Mouse (Mus musculus) frontal cortex, postnatal 25 days (tissue): Measurements from ENCODE around the gene Klhl8.
"Not testable (repeated sequence)": the region's sequence is repeated elsewhere in the genome, so short reads cannot be mapped to it uniquely, and the experiment has no call there.

ENCODE experiments used
- DNase-seq, 2 experiments: peaks; one replicate each; pipeline ENCODE4 v3.0.0; 2022; ENCODE audit warnings: low spot score in 2 of 2

Gene Klhl8

GRCm38 (mm10) chr5:103910748-103911409 lies at the start of gene Klhl8:
Gene Klhl8, minus strand, starts transcription at chr5:103911259.
- DNase-seq, result peak; percentile 48 to 67

GRCm38 (mm10) chr5:103954638-103955037 lies 43.6 kb upstream of the Klhl8 start:
- no peak for DNase-seq

- DNase-seq, result no peak
Measured at GRCm38 (mm10) chr5:103953135-103954083, 42.4 kb upstream of the Klhl8 start.

GRCm38 (mm10) chr5:103950138-103950537 lies 39.1 kb upstream of the Klhl8 start:
- DNase-seq, result not testable (repeated sequence)

- no peak for DNase-seq
Measured at GRCm38 (mm10) chr5:103943183-103943582, 32.1 kb upstream of the Klhl8 start.

- no peak for DNase-seq
Measured at GRCm38 (mm10) chr5:103939856-103940255, 28.8 kb upstream of the Klhl8 start.

GRCm38 (mm10) chr5:103939350-103939652 lies 28.2 kb upstream of the Klhl8 start:
- no peak for DNase-seq

- DNase-seq, result no peak
Measured at GRCm38 (mm10) chr5:103938547-103939349, 27.7 kb upstream of the Klhl8 start.

- no peak for DNase-seq
Measured at GRCm38 (mm10) chr5:103936906-103937589, 26.0 kb upstream of the Klhl8 start.

- not testable (repeated sequence) for DNase-seq
Measured at GRCm38 (mm10) chr5:103931924-103932323, 20.9 kb upstream of the Klhl8 start.

- no peak for DNase-seq
Measured at GRCm38 (mm10) chr5:103930511-103930910, 19.5 kb upstream of the Klhl8 start.

- no peak for DNase-seq
Measured at GRCm38 (mm10) chr5:103928196-103928550, 17.1 kb upstream of the Klhl8 start.

GRCm38 (mm10) chr5:103927429-103928195 lies 16.6 kb upstream of the Klhl8 start:
- peak; percentile 90 to 99 for DNase-seq

- DNase-seq, result no peak
Measured at GRCm38 (mm10) chr5:103926398-103926797, 15.3 kb upstream of the Klhl8 start.

- no peak for DNase-seq
Measured at GRCm38 (mm10) chr5:103923755-103924154, 12.7 kb upstream of the Klhl8 start.

- DNase-seq, result no peak
Measured at GRCm38 (mm10) chr5:103923101-103923500, 12.0 kb upstream of the Klhl8 start.

- DNase-seq, result no peak
Measured at GRCm38 (mm10) chr5:103922436-103922835, 11.4 kb upstream of the Klhl8 start.

- DNase-seq, result no peak
Measured at GRCm38 (mm10) chr5:103919497-103919896, 8.4 kb upstream of the Klhl8 start.

- no peak for DNase-seq
Measured at GRCm38 (mm10) chr5:103918233-103918632, 7.2 kb upstream of the Klhl8 start.

GRCm38 (mm10) chr5:103917357-103917895 lies 6.4 kb upstream of the Klhl8 start:
- DNase-seq, result no peak
